Mouse (Mus musculus) adrenal gland, adult 8-10 months (tissue): Measurements from ENCODE around the gene Sptbn4. TPM values are rescaled to one million over a fixed set of nuclear protein-coding genes. Genes with fewer than 3 reads are reported as not detected.

Experiments used
- DNase-seq: peaks from one replicate; pipeline ENCODE4 v3.0.0; 2022
- total RNA-seq, 4 experiments: library from RNA; stranded (reverse); gene quantifications; 2 replicates each; pipeline ENCODE4 v1.2.4; 2022

Gene Sptbn4
- total RNA-seq, 4 experiments from 2014 or later = 3.0 to 8.0 (median 4.9) TPM

DNA sequence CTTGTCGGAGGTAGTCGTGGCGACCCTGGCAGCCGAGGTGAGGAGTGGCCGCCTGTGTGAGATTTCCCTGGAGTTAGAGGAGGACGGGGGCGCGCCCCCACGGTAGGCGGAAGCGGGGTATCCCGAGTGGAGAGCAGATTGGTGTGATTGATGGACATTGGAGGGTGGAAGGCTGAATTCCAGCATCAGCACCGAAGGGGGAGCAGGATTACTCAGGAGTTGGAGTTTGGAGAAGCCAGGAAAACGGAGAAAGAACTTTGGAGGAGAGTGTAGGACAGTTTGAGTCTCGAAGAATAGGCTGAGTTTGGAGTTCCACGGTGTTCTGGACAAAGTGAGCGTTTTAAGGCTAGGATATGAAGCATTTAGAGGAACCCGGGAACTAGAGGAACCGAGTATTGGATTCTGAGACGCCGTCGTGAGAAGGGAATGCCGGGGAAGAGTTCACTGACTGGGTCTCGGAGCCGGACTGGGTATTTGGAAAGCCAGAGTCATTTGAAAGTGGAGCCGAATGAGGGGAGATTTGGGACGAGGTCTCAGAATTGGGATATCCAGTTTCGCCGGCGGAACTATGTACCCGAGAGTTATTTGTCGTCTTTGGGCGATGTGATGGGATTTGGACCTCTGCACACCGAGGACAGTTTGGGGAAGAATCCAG, 26.5 kb upstream of the Sptbn4 start:
- DNase-seq = no peak

DNA sequence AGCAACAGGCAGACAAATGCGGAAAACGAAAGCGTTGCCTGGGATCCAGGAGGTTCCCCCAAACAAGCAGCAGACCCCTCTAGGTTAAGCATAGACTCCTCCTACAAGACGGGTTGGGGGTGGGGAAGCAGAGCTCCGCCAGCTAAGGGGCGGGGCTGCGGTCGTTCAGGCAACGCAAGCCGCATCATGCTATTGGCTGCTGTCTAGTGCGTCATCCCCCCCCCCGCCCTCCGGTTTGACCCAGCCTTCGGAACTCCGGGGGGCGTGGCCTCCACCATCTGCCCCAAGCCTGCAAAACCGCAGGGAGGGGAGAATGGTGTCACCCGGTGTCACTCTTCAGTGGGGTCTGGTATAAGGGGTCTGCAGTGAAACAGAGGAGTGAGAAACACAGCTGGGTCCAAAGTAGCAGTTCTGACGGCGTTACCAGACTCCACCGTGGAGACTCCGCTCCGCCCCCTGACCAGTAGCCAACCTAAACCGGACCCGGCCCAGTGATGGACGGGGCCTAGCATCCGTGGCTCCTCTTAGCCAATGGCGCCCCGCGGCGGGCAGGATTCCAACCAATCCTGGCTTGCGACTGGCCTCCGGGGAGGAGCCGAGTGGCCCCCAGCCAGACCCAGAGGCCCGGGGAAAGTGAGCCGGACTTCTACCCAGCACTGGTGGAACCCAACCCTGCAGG, 25.8 kb upstream of the Sptbn4 start, which contains the start of gene Sertad3:
TSS of gene Sertad3 (plus strand) at position 613 of the 679 bp plus-strand sequence.
- DNase-seq = peak; percentile 99

DNA sequence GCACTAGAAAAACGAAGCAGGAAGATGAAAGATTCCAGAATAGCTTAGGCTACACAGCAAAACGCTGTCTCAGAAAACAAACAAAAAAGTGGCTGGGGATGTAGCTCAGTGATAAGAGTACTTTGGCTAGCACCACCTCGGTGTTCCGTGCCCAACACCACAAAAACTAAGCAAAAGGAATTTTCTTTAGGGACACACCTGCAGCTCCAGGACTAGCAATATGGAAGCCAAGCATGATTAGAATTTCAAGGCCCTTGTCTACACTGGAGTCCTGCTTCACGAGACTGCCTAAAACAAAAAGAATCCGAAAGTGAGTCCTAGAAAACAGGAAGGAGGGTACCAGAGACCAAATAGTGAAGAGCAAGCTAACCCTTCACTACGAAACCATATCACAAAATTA, 25.1 kb upstream of the Sptbn4 start:
- no peak for DNase-seq

DNA sequence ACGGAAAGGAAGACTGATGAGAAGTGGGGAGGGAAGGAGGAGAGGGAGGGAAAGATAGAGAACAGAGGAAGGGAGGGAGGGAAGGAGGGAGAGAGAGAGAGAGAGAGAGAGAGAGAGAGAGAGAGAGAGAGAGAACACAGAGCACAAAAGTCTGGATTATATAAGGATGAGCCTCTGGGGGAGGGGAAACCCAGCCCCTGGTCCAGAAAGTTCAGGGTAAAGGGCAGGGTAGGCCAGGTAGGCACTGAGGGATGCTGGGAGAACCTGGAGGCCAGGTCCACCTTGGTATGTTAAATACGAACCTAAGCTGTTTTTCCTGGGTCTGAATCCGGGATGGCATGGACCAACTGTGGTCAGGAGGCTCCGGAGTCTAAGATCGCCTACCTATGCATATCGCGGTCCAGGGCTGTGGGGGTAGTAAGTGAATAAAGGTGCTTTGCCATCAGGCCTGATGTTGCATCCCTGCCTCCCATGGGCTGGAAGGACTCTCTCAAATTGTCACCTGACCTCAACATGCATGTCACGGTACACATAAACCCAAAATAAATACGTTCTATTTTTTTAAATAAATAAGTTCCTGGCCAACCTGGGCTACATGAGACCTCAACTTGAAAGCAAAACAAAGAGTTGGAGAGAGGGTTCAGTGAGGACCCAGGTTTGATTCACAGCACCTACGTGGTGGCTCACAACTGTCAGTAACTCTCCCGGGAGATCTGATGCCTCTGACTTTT, 24.1 kb upstream of the Sptbn4 start:
- DNase-seq = no peak

DNA sequence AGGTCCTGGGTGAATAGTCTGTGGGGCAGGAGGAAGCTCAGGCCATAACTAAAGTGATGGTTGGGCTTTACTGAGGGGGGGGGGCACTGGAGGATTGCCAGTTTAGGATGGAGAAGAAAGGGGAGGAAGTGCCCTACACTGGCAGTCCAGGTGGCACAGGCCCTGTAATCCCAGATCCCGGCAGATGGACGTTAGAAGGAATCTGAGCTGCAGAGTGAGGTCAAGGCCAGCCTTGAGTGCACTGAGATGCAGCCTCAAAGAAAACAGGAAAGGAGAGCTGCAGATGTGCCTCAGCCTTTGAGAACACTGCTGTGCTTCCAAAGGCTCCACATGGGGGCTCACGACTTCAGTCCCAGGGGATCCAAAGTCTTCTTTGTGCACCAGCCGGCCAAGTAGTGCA, 20.2 kb upstream of the Sptbn4 start:
- DNase-seq = no peak

DNA sequence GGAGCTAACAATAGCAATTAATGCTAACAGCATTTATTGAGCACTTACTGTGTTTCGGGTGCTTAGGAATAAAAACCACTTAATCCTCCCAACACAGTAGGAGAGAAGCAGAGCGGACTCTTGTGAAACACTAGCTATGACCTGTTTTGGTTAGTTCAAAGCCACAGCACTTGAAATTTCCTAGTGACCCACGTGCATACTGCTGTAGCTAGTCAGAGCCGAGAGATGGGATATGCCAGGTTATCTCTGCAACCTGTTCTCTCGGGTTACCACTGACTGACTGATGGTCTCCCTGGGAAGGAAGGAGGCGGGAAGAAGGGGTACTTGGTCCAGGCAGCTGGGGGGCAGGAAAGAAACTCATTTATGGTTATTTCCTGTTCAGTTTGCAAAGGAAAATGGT, 13.0 kb upstream of the Sptbn4 start:
- no peak for DNase-seq

DNA sequence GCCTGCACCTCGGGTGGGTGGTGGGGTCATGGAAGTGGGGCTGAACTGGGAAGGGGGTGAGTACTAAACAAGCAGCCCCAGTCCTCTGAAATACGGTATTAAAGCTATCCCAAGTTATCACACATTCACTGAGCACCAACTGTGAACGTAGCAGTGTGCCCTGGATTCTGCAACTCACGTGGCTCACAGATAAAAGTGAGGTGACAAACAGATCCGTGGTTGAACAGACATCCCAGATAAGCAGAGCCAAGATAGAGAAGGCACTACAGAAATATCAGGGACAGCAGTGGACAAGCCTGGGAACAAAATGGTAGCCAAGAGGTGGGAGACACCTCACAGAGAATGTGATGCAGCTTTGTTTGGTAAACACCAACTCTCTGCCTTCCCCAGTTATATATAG, 12.2 kb upstream of the Sptbn4 start:
- no peak for DNase-seq

DNA sequence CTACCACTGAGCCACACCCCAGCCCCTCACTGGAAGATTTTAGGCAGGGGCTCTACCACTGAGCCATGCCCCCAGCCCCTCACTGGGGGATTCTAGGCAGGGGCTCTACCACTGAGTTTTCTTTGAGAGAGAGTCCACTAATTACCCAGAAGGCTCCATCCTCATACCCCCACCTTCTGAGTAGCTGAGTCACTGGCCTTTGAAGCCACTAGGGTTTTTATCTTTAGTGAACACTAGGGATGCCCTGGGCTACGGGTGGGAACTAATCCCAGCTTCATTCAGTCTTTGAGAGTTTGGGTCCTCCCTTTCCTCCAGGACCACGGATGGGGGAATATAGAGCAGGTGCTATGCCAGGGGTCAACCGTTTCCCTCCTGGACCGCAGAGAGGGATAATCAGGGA, 11.1 kb upstream of the Sptbn4 start:
- no peak for DNase-seq

DNA sequence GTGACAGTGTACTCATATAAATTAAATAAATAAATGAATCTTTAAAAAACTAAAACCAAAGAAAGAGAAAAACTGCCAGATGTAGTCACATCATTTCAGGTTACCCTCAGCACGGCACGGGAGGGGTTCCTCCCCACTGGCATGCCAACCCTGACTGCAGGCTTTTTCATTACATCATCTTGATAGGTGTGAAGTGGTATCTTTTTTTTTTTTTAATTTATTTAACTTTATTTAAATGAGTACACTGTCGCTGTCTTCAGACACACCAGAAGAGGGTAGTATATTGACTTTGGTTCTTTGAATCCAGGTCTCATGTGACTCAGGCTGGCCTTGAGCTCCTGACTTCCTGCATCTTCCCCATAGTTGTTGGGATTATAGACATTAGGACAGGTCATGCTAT, 7.8 kb upstream of the Sptbn4 start:
- no peak for DNase-seq

DNA sequence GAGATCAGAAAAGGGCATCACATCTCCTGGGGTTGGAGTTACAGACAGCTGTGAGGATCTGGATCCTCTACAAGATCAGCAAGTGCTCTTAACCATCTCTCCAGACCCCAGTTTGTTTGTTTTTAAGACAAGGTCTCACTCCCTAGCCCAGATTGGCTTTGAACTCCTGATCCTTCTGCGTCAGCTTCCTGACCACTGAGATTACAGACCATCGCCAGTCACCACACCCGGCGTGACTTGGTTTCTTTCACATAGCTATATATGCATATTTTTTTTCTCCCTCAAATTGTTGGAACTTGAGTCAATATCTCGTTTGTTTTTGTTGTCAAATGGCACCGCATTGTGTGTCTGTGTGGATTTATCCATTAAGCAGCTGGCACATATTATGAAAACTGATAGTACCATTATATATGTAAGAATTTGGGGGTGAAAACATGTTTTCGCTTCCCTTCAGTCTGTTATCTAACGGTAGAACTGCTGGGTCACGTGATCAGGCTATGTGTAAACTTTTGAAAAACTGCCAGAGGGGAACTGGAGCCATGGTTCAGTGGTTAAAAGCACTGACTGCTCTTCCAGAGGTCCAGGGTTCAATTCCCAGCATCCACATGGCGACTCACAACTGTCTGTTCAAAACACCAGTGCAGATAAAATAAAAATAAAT, 7.1 kb upstream of the Sptbn4 start:
- DNase-seq = no peak

DNA sequence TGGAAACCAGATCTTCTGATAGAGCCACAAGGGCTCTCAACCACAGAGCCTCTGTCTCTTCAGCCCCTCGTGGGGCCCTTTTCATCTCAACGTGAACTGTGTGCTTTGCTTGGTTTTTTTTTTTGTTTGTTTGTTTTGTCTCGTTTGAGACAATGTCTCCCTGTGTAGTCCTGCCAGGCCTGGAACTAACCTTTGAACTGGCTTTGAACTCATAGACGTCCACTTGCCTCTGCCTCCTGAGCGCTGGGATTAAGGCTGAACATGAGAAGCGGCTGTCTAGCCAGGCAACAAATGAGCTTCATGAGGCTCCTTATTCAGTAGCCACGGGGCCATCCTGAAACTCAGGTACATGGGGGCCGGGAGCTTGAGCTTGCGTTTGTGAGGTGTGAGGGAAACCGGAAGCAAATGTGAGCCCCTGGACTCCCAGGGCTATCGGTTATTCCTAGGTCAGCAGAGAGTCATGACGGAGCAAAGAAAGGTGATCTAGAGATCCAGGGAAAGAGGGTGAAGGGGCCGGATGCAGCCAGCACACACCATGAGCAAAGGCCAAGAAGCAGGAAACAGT, 4.8 kb upstream of the Sptbn4 start:
- no peak for DNase-seq

DNA sequence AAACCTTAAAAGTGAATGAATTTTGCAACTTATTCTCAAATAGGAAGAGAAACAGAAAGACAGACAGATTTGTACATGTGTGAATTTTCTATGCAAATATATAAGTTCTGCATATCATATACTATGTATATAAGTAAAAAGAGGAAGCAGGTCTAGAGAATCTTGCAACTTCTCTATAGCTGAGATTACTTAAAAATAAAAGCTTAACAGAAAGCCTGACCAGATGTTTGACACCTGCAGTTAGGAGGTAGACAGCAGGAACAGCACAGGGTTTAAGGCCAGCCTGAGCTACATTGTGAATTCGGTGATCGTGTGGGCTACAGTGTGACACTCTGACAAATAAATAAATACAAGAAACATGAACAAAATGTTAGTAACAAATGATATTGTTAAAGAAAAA, 3.9 kb upstream of the Sptbn4 start:
- no peak for DNase-seq

DNA sequence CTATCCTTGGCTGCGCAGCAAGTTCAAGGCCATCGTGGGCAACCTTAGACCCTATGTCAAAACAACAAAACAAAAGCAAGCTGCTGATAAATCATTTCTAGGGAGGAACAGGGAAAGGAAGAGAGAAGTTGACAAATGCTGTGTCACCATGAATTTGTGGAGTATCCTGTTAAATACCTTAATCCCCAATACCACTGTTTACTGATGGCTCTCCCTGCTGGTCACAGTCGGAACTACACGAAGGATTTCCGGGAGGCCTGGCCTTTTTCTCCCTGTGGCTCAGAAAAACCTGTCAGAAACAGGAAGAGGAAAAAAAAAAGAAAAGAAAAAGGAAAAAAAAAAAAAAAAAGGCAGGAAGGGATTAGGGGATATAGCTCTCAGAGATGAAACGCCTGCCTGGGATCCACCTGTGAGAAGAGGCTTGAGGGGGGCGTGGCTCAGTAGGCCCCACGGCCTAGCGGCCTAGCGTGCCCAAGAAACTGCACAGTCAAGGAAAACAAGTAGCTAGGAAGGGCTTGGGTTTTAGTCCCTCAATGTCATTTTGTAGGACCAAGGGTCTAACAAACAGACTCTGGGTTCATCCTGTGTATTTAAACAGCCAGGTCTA, 1.9 kb upstream of the Sptbn4 start:
- DNase-seq = peak; percentile 52

DNA sequence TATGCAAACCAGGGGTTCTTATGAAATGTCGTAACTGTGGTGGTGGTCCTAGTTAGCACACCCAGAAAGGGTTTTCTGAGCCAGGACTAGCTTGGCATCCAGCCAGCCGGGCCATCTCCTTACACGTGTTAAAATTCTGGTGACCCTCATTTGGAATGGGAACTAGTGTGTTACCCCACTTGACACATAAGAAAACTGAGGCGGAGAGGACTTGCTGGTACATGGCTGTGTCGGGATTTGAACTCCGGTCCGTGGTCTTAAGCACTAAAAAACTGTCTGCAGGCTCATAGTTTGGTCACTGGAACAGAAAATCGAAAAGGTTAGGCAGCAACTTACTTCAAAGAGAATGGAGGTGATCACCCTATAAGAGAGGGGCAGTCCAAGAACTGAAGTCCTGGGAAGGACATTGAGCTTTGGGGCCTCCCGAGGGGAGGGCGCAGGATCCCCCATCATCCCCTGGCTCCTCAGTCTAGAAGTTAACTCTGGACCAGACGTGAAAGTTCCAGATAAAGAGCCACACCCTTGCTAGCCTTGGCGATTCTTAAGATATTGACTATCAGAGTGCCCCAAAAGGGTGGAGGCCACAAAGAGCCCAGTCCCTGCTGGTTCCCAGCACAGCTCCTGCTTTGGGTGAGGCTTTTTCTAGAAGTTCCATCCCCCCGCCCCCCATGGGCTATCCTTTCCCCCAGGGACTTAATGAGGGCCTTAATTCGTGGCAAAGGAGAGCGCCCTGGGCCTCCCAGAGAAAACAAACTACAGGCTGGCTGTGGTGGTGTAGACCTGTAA, 1.1 kb upstream of the Sptbn4 start:
- peak; percentile 32 for DNase-seq

DNA sequence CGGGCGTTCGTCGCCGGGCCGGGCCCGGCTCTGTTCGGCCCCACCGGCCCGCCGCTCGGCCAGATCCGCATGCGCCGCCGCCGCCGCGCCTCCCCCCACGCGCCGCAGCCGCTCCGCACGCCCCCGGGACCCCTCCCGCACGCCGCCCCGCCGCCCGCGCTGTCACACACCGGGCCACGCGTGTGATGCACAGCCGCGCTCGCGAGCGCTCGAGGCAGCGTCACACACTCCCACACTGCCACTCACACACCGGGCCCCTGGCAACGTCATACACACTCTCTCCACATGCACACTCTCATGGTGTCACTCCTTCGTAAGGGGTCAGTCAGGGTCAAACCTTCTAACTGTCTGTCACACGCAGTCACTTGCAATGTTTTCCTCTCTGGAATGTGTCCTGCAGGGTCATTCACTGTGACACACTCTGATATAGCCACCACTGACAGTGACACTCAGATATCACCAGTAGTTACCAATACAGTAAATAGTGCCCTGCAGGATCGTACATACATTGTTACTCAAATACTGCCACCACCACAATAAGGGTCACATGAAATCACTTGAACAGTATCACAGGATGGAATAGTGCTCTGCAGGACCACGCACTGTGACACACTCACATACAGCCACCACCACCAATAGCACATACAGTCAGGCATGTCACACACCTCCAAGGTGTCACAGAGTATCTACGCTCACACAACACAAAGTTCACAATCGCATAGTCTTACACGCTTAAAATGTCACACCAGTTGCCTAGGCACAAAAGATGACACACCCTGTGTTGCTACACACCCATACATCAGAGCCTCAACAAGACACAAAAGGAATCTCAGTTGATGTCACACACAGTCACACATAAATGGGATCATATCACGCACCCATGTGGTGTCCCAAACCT, 716 bp downstream of the Sptbn4 start:
- DNase-seq = peak; percentile 32

DNA sequence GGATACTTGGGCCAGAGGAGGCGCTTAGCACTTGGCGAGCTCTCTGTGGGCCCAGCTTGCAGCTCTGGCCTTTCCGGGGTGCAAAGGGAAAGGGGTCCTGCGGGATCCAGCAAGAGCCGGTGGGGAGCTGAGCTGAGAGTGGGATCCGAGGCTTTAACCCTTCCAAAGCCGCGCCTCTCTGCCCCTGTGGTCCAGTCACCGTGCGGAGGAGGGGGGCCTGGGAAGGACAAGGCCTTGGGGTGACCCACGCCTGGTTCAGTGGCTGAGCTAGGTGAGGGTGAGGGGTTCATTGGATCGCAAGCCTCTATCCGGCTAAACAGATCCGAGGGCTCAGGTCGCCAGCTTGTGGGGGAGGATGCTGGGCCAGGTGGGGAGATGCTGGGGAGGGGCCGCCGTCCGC, 1.4 kb downstream of the Sptbn4 start:
- no peak for DNase-seq

DNA sequence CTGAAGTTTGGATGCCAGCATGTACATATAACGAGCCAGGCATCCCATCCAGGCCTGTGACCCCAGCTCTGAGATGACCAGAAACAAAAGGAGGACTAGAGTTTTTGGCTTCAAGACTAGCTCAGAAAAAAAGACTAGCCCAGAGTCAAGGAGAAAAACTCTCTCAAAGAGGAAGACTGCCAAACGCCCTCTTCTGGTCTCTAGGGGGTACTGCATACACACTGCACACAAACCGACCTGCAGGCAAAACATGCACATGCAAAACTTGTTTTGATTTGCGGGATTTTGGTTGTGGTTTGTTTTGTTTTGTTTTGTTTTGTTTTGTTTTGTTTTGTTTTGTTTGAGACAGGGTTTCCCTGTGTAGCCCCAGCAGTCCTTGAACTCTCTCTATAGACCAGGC, 7.5 kb downstream of the Sptbn4 start:
- DNase-seq = no peak

DNA sequence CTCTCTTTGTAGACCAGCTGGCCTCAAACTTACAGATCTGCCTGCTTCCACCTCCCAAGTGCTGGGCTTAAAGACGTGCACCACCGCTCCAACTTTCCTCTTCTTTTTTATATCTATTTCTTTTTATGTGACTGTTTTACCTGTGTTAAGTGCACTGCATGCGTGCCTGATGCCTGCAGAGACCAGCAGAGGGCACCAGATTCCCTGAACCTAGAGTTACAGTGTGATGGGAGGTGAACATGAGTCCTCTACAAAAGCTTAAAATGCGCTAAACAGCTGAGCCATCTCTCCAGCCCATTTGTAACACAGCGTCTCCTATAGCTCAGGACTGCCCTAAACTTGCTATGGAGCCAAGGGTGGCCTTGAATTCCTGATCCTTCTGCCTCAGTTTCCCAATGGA, 9.9 kb downstream of the Sptbn4 start:
- DNase-seq = no peak

DNA sequence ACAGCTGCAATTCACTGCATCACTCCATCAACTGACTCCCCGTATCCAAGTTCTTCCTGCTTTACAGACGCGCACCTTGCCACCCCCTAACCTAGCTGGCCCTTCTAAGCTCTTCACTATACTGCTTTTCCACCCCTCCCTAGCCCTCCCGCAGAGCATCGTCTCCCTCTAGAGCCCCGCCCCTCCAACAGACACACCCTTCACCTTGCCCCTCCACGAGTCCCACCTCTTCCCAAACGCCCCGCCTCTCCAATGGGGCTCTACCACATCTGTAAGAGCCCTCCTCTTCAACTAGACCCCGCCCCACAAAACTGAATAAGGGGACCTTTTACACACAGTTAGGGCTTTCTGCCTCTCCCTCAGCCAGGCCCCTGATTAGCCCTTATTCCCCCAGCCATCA, 13.7 kb downstream of the Sptbn4 start:
- no peak for DNase-seq

DNA sequence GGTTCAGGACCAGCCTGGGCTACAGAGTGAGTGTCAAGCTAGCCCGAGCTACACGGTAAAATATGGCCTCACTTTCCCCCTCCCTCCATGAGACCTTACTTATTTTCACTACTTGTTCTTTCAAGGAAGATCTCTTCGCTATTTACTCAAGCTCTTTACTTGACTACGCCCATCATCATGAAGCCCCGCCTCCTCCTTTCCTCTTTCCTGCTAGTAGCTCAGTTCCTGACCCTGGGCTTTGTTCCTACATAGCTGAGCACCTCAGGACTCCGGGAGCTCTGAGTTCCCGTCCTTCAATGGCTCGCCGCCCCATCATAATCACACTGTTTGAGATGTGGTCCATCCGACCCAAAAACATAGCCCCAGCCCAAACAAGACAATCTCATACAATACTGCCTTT, 14.1 kb downstream of the Sptbn4 start:
- DNase-seq = no peak

DNA sequence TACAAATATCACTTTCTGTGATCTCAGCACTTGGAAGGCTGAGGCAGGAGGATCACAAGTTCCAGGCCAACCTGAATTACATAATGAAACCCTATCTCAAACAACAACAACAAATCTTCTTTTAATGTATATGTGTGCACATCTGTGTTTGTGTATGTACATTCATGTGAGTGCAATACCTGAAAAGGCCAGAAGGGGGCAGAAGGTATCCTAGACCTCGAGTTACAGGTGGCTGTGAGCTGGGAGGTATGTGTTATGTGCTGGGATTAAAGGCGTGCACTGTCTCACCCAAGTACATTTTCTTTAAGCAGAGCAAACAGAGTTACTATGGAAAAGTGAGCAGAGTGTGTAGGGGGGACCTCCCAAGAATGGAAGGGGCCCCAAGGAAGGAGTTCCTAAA, 18.4 kb downstream of the Sptbn4 start:
- DNase-seq = no peak
